Mouse (Mus musculus) heart, postnatal 10 days (tissue): Measurements from ENCODE around the gene Uncx. TPM values are rescaled to one million over a fixed set of nuclear protein-coding genes. Genes with fewer than 3 reads are reported as not detected.

Experiments
- DNase-seq, 2 experiments: peaks; one replicate each; pipeline ENCODE4 v3.0.0; 2021
- intact Hi-C: fragments of 180-260 bp; cut with DNase I; formaldehyde crosslinking; loops from one replicate; pipeline ENCODE4 v1.15.1; 2025
- total RNA-seq, 2 experiments: library from RNA; stranded (reverse); gene quantifications; 2 replicates each; pipeline ENCODE4 v1.2.3; 2021

Uncx gene
- total RNA-seq, 2 experiments from 2014 or later = not detected

GRCm38 (mm10) chr5:139541151-139542042 is 1.9 kb upstream of the Uncx start:
- intact Hi-C loops = no loop called here
- DNase-seq = peak in 1 of 2 experiments; percentile 22

GRCm38 (mm10) chr5:139542043-139542365 is 1.3 kb upstream of the Uncx start:
- DNase-seq = no peak
- intact Hi-C loops = no loop called here

GRCm38 (mm10) chr5:139542556-139542955 is 738 bp upstream of the Uncx start:
- DNase-seq = no peak
- intact Hi-C loops = no loop called here

GRCm38 (mm10) chr5:139543650-139544270 is 466 bp downstream of the Uncx start:
- intact Hi-C loops = no loop called here

GRCm38 (mm10) chr5:139544271-139545135 is 1.2 kb downstream of the Uncx start:
- intact Hi-C loops = no loop called here

More at GRCm38 (mm10) chr5:139543650-139544270, 466 bp downstream of the Uncx start:
- no peak for DNase-seq

GRCm38 (mm10) chr5:139545221-139545620 is 1.9 kb downstream of the Uncx start:
- intact Hi-C loops = no loop called here
- DNase-seq = no peak

More at GRCm38 (mm10) chr5:139544271-139545135, 1.2 kb downstream of the Uncx start:
- DNase-seq = peak in 1 of 2 experiments; percentile 21

- DNase-seq = no peak
- intact Hi-C loops = no loop called here
Observed at GRCm38 (mm10) chr5:139545673-139546335, 2.5 kb downstream of the Uncx start.

GRCm38 (mm10) chr5:139546336-139546770 is 3.1 kb downstream of the Uncx start:
- intact Hi-C loops = no loop called here

GRCm38 (mm10) chr5:139546771-139547420 is 3.6 kb downstream of the Uncx start:
- DNase-seq = no peak
- intact Hi-C loops = no loop called here

More at GRCm38 (mm10) chr5:139546336-139546770, 3.1 kb downstream of the Uncx start:
- DNase-seq = no peak

- intact Hi-C loops = no loop called here
- DNase-seq = peak in 1 of 2 experiments; percentile 21
Observed at GRCm38 (mm10) chr5:139547421-139547931, 4.2 kb downstream of the Uncx start.

GRCm38 (mm10) chr5:139553446-139554273 is 10.4 kb downstream of the Uncx start:
- DNase-seq = no peak
- intact Hi-C loops = no loop called here

GRCm38 (mm10) chr5:139554478-139555335 is 11.4 kb downstream of the Uncx start:
- DNase-seq = no peak
- intact Hi-C loops = no loop called here

- DNase-seq = no peak
- intact Hi-C loops = no loop called here
Observed at GRCm38 (mm10) chr5:139555476-139556115, 12.3 kb downstream of the Uncx start.

- intact Hi-C loops = no loop called here
- DNase-seq = no peak
Observed at GRCm38 (mm10) chr5:139556116-139556678, 12.9 kb downstream of the Uncx start.

GRCm38 (mm10) chr5:139557079-139557478 is 13.8 kb downstream of the Uncx start:
- intact Hi-C loops = no loop called here
- DNase-seq = no peak

GRCm38 (mm10) chr5:139557531-139558467 is 14.5 kb downstream of the Uncx start:
- intact Hi-C loops = no loop called here
- DNase-seq = peak in 1 of 2 experiments; percentile 22
